Mouse (Mus musculus) kidney, adult 2 months (tissue): ENCODE measurements around the gene Olfr1495. TPM values are rescaled to one million over a fixed set of nuclear protein-coding genes. Genes with fewer than 3 reads are reported as not detected.

ENCODE experiments used
- DNase-seq: peaks from one replicate; pipeline ENCODE4 v3.0.0; 2021
- H3K27ac ChIP-seq: fragments of 200-500 bp; 2 replicates; pipeline ENCODE4 v1.5.1; 2012; ENCODE audit warnings: low read depth, low read length, control low read depth, inconsistent platforms; ENCODE audit not compliant: insufficient read depth
- H3K27me3 ChIP-seq: fragments of 200-500 bp; replicated peaks from 2 replicates; pipeline ENCODE4 v1.6.1; 2012; ENCODE audit warnings: mild to moderate bottlenecking, moderate library complexity, low read length, inconsistent platforms; ENCODE audit not compliant: control insufficient read depth, insufficient read depth
- H3K36me3 ChIP-seq: fragments of 200-500 bp; 2 replicates; pipeline ENCODE4 v1.6.1; 2012; ENCODE audit warnings: mild to moderate bottlenecking, moderate library complexity, low read length, inconsistent platforms; ENCODE audit not compliant: control insufficient read depth, insufficient read depth
- H3K4me1 ChIP-seq: fragments of 200-500 bp; 2 replicates; pipeline ENCODE4 v1.6.1; 2011; ENCODE audit warnings: low read length; ENCODE audit not compliant: control insufficient read depth, insufficient read depth
- H3K4me3 ChIP-seq: fragments of 200-500 bp; 2 replicates; pipeline ENCODE4 v1.5.1; 2011; ENCODE audit warnings: mild to moderate bottlenecking, low read depth, low read length, control low read depth; ENCODE audit not compliant: insufficient read depth
- CTCF ChIP-seq: fragments of 200-500 bp; conservative IDR thresholded peaks from 2 replicates; pipeline ENCODE4 v1.5.1; 2011; ENCODE audit warnings: low read depth, mild to moderate bottlenecking, control low read depth, low read length, moderate library complexity, mixed read lengths; ENCODE audit not compliant: insufficient read depth, insufficient read length
- POLR2A ChIP-seq: fragments of 200-500 bp; IDR thresholded peaks from one replicate; pipeline ENCODE4 v1.6.1; 2011; ENCODE audit warnings: low read depth, low read length, control low read depth
- WGBS: fragments of 180-500 bp; shearing (Covaris S2); methylation state at CpG from one replicate; pipeline ENCODE4 v1.1.7; 2018; 5-methylcytosine and 5-hydroxymethylcytosine counted together
- polyA plus RNA-seq: library from polyadenylated mRNA; depleted of rRNA; stranded (reverse); fragments of >200 nt; gene quantifications from 2 replicates; pipeline ENCODE4 v1.2.3, GENCODE M21; 2012; rRNA removed

Gene Olfr1495
- polyA plus RNA-seq, 1 experiment: not detected

DNA sequence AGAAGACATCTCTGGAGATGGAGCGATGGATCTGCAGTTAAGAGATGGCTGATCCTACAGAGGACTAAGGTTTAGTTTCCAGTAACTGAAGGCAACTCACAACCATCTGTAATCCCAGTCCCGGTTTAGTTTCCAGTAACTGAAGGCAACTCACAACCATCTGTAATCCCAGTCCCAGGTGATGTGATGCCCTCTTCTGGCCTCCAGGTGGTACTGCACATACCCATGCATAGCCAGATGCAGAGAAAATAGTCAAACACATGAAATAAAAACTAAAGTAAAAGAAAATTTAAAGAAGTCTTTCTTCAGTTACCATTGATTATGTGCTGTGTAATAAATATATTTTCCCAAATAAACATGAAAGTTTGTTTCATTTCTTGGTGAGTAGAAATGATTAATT, 48.4 kb downstream of the Olfr1495 start:
- no peak for DNase-seq
- H3K36me3 ChIP-seq: no peaks in the 10 kb centered on the region
- H3K4me1 ChIP-seq: no peaks in the 10 kb centered on the region
- 64% methylated on average over 2 of the region's 2 CpGs for WGBS
- TF ChIP-seq CTCF (no peak), POLR2A (no peak)
- H3K27ac ChIP-seq: no peak overlapping the region
- no peak overlapping the region for H3K4me3 ChIP-seq
- no peaks in the 10 kb centered on the region for H3K27me3 ChIP-seq

DNA sequence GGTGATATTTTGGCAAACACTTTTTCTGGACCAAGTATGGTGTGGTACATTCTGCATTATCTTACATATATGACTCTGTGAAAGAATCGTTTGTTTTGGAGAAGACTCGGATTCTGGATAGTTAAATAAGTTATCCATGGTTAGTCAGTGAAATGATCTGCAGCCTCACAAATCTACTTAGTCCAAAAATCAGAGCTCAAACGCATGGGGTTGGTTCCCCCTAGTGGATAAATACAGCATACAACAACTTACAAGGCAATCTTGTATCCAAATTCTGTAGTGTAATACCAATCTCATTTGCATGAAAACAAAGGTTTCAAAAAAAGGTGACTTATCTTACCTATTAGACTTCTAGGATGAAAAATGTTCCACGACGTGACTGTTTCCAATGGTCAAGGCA, 54.4 kb downstream of the Olfr1495 start:
- 22% methylated on average over 5 of the region's 5 CpGs for WGBS
- no peak for TF ChIP-seq POLR2A
- no peak for TF ChIP-seq CTCF
- Histone ChIP-seq H3K4me1 (no peaks in the 10 kb centered on the region), H3K36me3 (no peaks in the 10 kb centered on the region), H3K4me3 (no peak overlapping the region), H3K27me3 (no peaks in the 10 kb centered on the region), H3K27ac (no peak overlapping the region)
- DNase-seq: no peak

DNA sequence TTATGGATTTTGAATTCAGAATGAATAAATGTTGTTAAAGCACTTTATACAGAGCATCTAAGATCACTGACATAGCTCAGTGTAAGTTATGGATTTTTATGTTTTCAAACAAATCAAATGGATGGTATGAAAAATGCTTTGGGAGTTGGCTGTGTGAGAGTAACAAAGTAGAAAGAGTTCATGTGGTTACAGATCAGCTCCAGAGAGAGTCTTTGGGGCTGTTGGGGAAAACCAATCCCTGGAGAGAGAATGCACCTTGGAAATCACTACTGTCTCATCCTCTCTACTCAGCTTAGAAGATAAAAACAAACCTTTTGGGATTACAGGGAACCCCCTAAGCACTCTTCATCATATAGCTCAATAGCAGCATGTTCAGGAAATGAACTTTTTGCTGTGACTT, 54.9 kb downstream of the Olfr1495 start, which contains the start of gene Olfr1499:
Gene Olfr1499 (minus strand): TSS at position 101 of the 400 bp plus-strand sequence.
- Histone ChIP-seq H3K27me3 (no peaks in the 10 kb centered on the region), H3K4me3 (no peak within 1 kb of the TSS)

More for the DNA sequence above, 54.9 kb downstream of the Olfr1495 start, which contains the start of gene Olfr1499:
- H3K27ac ChIP-seq: no peak within 1 kb of the TSS
- no peaks in the 10 kb centered on the region for H3K4me1 ChIP-seq
- no peak for DNase-seq
- H3K36me3 ChIP-seq: no peaks in the 10 kb centered on the region
- TF ChIP-seq POLR2A (no peak), CTCF (no peak)

Other genes with a start within 250 kb of the Olfr1495 start
- not detected in 2 replicates for gene Olfr1480, start 236.7 kb upstream of the Olfr1495 start, polyA plus RNA-seq
- not detected in 2 replicates for gene Olfr1484, start 181.1 kb upstream of the Olfr1495 start, polyA plus RNA-seq
- gene Olfr1487, start 147.2 kb upstream of the Olfr1495 start, polyA plus RNA-seq: not detected in 2 replicates
- gene Olfr1489, start 133.0 kb upstream of the Olfr1495 start, polyA plus RNA-seq: not detected in 2 replicates
- gene Olfr1490, start 113.5 kb upstream of the Olfr1495 start, polyA plus RNA-seq: not detected in 2 replicates
- not detected in 2 replicates for gene Olfr1491, start 67.3 kb upstream of the Olfr1495 start, polyA plus RNA-seq
- gene Olfr1493-ps1, start 41.3 kb upstream of the Olfr1495 start, polyA plus RNA-seq: not detected in 2 replicates
- gene Olfr1494, start 24.9 kb upstream of the Olfr1495 start, polyA plus RNA-seq: not detected in 2 replicates
- gene Olfr1496, start 13.3 kb downstream of the Olfr1495 start, polyA plus RNA-seq: not detected in 2 replicates
- gene Olfr1497, start 33.6 kb downstream of the Olfr1495 start, polyA plus RNA-seq: not detected in 2 replicates
- gene Olfr1499, start 54.8 kb downstream of the Olfr1495 start, polyA plus RNA-seq: not detected in 2 replicates
- not detected in 2 replicates for gene Olfr1500, start 65.9 kb downstream of the Olfr1495 start, polyA plus RNA-seq
- gene Olfr1501, start 86.1 kb downstream of the Olfr1495 start, polyA plus RNA-seq: not detected in 2 replicates
- gene Olfr1502, start 97.2 kb downstream of the Olfr1495 start, polyA plus RNA-seq: not detected in 2 replicates
- gene Olfr1504, start 133.3 kb downstream of the Olfr1495 start, polyA plus RNA-seq: not detected in 2 replicates
- gene Olfr1505, start 148.9 kb downstream of the Olfr1495 start, polyA plus RNA-seq: not detected in 2 replicates